Mouse (Mus musculus): Measurements from ENCODE around the gene Ss18l1. TPM values are rescaled to one million over a fixed set of nuclear protein-coding genes. Genes with fewer than 3 reads are reported as not detected.

The Ss18l1 gene
- polyA plus RNA-seq, 1 experiment = 30.9 TPM

- Histone ChIP-seq H3K4me3 (ENCODE audit: insufficient read depth, low read length) (no peak overlapping the region), H3K27ac (ENCODE audit: insufficient read depth, low read length) (no peak overlapping the region), H3K4me1 (ENCODE audit: control insufficient read depth, insufficient read depth, low read length) (peaks cover 2% of the 10 kb centered on the region)
- TF ChIP-seq CTCF (IDR thresholded peaks at IDR 0.05; ENCODE audit: extremely low read depth, insufficient read depth, low read length) (no peak), POLR2A (IDR thresholded peaks at IDR 0.05; ENCODE audit: extremely low read depth, insufficient read depth, low read length) (no peak)
These were observed 24.7 kb upstream of the Ss18l1 start for GRCm38 (mm10) chr2:180017632-180018031.

- peaks cover 2% of the 10 kb centered on the region for H3K4me1 ChIP-seq (ENCODE audit: control insufficient read depth, insufficient read depth, low read length)
- TF ChIP-seq POLR2A (IDR thresholded peaks at IDR 0.05; ENCODE audit: extremely low read depth, insufficient read depth, low read length) = no peak
- no peak for TF ChIP-seq CTCF (IDR thresholded peaks at IDR 0.05; ENCODE audit: extremely low read depth, insufficient read depth, low read length)
- no peak overlapping the region for H3K4me3 ChIP-seq (ENCODE audit: insufficient read depth, low read length)
- no peak overlapping the region for H3K27ac ChIP-seq (ENCODE audit: insufficient read depth, low read length)
These were observed 23.7 kb upstream of the Ss18l1 start for GRCm38 (mm10) chr2:180018573-180018972.

GRCm38 (mm10) chr2:180020091-180020661 lies 22.1 kb upstream of the Ss18l1 start:
- H3K4me3 ChIP-seq (ENCODE audit: insufficient read depth, low read length) = no peak overlapping the region
- H3K27ac ChIP-seq (ENCODE audit: insufficient read depth, low read length) = no peak overlapping the region
- no peak for TF ChIP-seq POLR2A (IDR thresholded peaks at IDR 0.05; ENCODE audit: extremely low read depth, insufficient read depth, low read length)
- no peak for TF ChIP-seq CTCF (IDR thresholded peaks at IDR 0.05; ENCODE audit: extremely low read depth, insufficient read depth, low read length)
- peaks cover 2% of the 10 kb centered on the region for H3K4me1 ChIP-seq (ENCODE audit: control insufficient read depth, insufficient read depth, low read length)

- TF ChIP-seq CTCF (IDR thresholded peaks at IDR 0.05; ENCODE audit: extremely low read depth, insufficient read depth, low read length) = no peak
- TF ChIP-seq POLR2A (IDR thresholded peaks at IDR 0.05; ENCODE audit: extremely low read depth, insufficient read depth, low read length) = no peak
- H3K4me1 ChIP-seq (ENCODE audit: control insufficient read depth, insufficient read depth, low read length) = peaks cover 3% of the 10 kb centered on the region
- H3K4me3 ChIP-seq (ENCODE audit: insufficient read depth, low read length) = no peak overlapping the region
- H3K27ac ChIP-seq (ENCODE audit: insufficient read depth, low read length) = no peak overlapping the region
These were observed 21.4 kb upstream of the Ss18l1 start for GRCm38 (mm10) chr2:180020919-180021318.

GRCm38 (mm10) chr2:180022751-180023150 lies 19.6 kb upstream of the Ss18l1 start:
- Histone ChIP-seq H3K27ac (ENCODE audit: insufficient read depth, low read length) (no peak overlapping the region), H3K4me3 (ENCODE audit: insufficient read depth, low read length) (no peak overlapping the region), H3K4me1 (ENCODE audit: control insufficient read depth, insufficient read depth, low read length) (peaks cover 11% of the 10 kb centered on the region)
- TF ChIP-seq CTCF (IDR thresholded peaks at IDR 0.05; ENCODE audit: extremely low read depth, insufficient read depth, low read length) (no peak), POLR2A (IDR thresholded peaks at IDR 0.05; ENCODE audit: extremely low read depth, insufficient read depth, low read length) (no peak)

- TF ChIP-seq CTCF (IDR thresholded peaks at IDR 0.05; ENCODE audit: extremely low read depth, insufficient read depth, low read length) (no peak), POLR2A (IDR thresholded peaks at IDR 0.05; ENCODE audit: extremely low read depth, insufficient read depth, low read length) (peak; percentile 56; the same call in 1 of the 2 replicates)
- peaks cover 14% of the 10 kb centered on the region for H3K4me1 ChIP-seq (ENCODE audit: control insufficient read depth, insufficient read depth, low read length)
- peak within 1 kb of the TSS; percentile 94 for H3K27ac ChIP-seq (ENCODE audit: insufficient read depth, low read length)
- H3K4me3 ChIP-seq (ENCODE audit: insufficient read depth, low read length) = peak within 1 kb of the TSS; percentile 89
These were observed 17.8 kb upstream of the Ss18l1 start, which contains the start of gene Lsm14b for GRCm38 (mm10) chr2:180024401-180025098. TSS of gene Lsm14b (plus strand) at chr2:180024987.

GRCm38 (mm10) chr2:180025135-180025860 lies 17.0 kb upstream of the Ss18l1 start:
- Histone ChIP-seq H3K27ac (ENCODE audit: insufficient read depth, low read length) (peak overlapping the region; percentile 94), H3K4me3 (ENCODE audit: insufficient read depth, low read length) (peak overlapping the region; percentile 89), H3K4me1 (ENCODE audit: control insufficient read depth, insufficient read depth, low read length) (peaks cover 14% of the 10 kb centered on the region)
- TF ChIP-seq CTCF (IDR thresholded peaks at IDR 0.05; ENCODE audit: extremely low read depth, insufficient read depth, low read length) = no peak
- TF ChIP-seq POLR2A (IDR thresholded peaks at IDR 0.05; ENCODE audit: extremely low read depth, insufficient read depth, low read length) = no peak

- no peak overlapping the region for H3K27ac ChIP-seq (ENCODE audit: insufficient read depth, low read length)
- peaks cover 12% of the 10 kb centered on the region for H3K4me1 ChIP-seq (ENCODE audit: control insufficient read depth, insufficient read depth, low read length)
- H3K4me3 ChIP-seq (ENCODE audit: insufficient read depth, low read length) = peak overlapping the region; percentile 89
- TF ChIP-seq POLR2A (IDR thresholded peaks at IDR 0.05; ENCODE audit: extremely low read depth, insufficient read depth, low read length) (no peak), CTCF (IDR thresholded peaks at IDR 0.05; ENCODE audit: extremely low read depth, insufficient read depth, low read length) (no peak)
These were observed 16.5 kb upstream of the Ss18l1 start for GRCm38 (mm10) chr2:180025861-180026200.

GRCm38 (mm10) chr2:180027768-180028167 lies 14.5 kb upstream of the Ss18l1 start:
- Histone ChIP-seq H3K27ac (ENCODE audit: insufficient read depth, low read length) (no peak overlapping the region), H3K4me3 (ENCODE audit: insufficient read depth, low read length) (peak overlapping the region; percentile 89; the same call in 1 of the 2 replicates), H3K4me1 (ENCODE audit: control insufficient read depth, insufficient read depth, low read length) (peaks cover 12% of the 10 kb centered on the region)
- TF ChIP-seq CTCF (IDR thresholded peaks at IDR 0.05; ENCODE audit: extremely low read depth, insufficient read depth, low read length) = no peak
- TF ChIP-seq POLR2A (IDR thresholded peaks at IDR 0.05; ENCODE audit: extremely low read depth, insufficient read depth, low read length) = no peak
